Mouse (Mus musculus) mature B cell (primary cell): Measurements from ENCODE around the gene Atoh8.

Experiments
- in situ Hi-C: fragments of 300-500 bp; cut with MboI; formaldehyde crosslinking; loops from 2 replicates; pipeline ENCODE4 v1.14.3; 2019

Gene Atoh8

GRCm38 (mm10) chr6:72235098-72235806, at the start of gene Atoh8:
TSS of gene Atoh8 (minus strand) at chr6:72235577.
- in situ Hi-C loops, result no loop called here

GRCm38 (mm10) chr6:72283914-72284313, 48.5 kb upstream of the Atoh8 start:
- in situ Hi-C loops, result no loop called here

- in situ Hi-C loops, result no loop called here
Measured at GRCm38 (mm10) chr6:72280410-72280998, 45.1 kb upstream of the Atoh8 start.

GRCm38 (mm10) chr6:72279505-72279904, 44.1 kb upstream of the Atoh8 start:
- in situ Hi-C loops, result no loop called here

- in situ Hi-C loops, result no loop called here
Measured at GRCm38 (mm10) chr6:72278835-72279234, 43.5 kb upstream of the Atoh8 start.

GRCm38 (mm10) chr6:72277508-72278166, 42.3 kb upstream of the Atoh8 start:
- in situ Hi-C loops, result no loop called here

GRCm38 (mm10) chr6:72276972-72277441, 41.6 kb upstream of the Atoh8 start:
- in situ Hi-C loops, result no loop called here

GRCm38 (mm10) chr6:72276141-72276540, 40.8 kb upstream of the Atoh8 start:
- in situ Hi-C loops, result no loop called here

GRCm38 (mm10) chr6:72275527-72275926, 40.1 kb upstream of the Atoh8 start:
- in situ Hi-C loops, result no loop called here

- in situ Hi-C loops, result no loop called here
Measured at GRCm38 (mm10) chr6:72273153-72273552, 37.8 kb upstream of the Atoh8 start.

GRCm38 (mm10) chr6:72272161-72272696, 36.9 kb upstream of the Atoh8 start:
- in situ Hi-C loops, result no loop called here

- in situ Hi-C loops, result no loop called here
Measured at GRCm38 (mm10) chr6:72270952-72271519, 35.7 kb upstream of the Atoh8 start.

- in situ Hi-C loops, result no loop called here
Measured at GRCm38 (mm10) chr6:72270258-72270657, 34.9 kb upstream of the Atoh8 start.

GRCm38 (mm10) chr6:72268149-72268847, 32.9 kb upstream of the Atoh8 start:
- in situ Hi-C loops, result no loop called here

- in situ Hi-C loops, result no loop called here
Measured at GRCm38 (mm10) chr6:72265664-72266063, 30.3 kb upstream of the Atoh8 start.

GRCm38 (mm10) chr6:72263679-72264265, 28.4 kb upstream of the Atoh8 start:
- in situ Hi-C loops, result no loop called here

- in situ Hi-C loops, result no loop called here
Measured at GRCm38 (mm10) chr6:72261683-72262320, 26.4 kb upstream of the Atoh8 start.

GRCm38 (mm10) chr6:72260981-72261682, 25.8 kb upstream of the Atoh8 start:
- in situ Hi-C loops, result no loop called here

- in situ Hi-C loops, result no loop called here
Measured at GRCm38 (mm10) chr6:72259474-72259873, 24.1 kb upstream of the Atoh8 start.

GRCm38 (mm10) chr6:72255294-72255693, 19.9 kb upstream of the Atoh8 start:
- in situ Hi-C loops, result no loop called here
